Mouse (Mus musculus) lung, postnatal 0 days (tissue): Measurements from ENCODE around the gene 6030445D17Rik.

Source experiments
- CTCF ChIP-seq: IDR thresholded peaks from 2 replicates; pipeline ENCODE4 v1.5.1; 2016; ENCODE audit warnings: antibody characterized with exemption, mild to moderate bottlenecking
- EP300 ChIP-seq: IDR thresholded peaks from 2 replicates; pipeline ENCODE4 v1.6.1; 2016; ENCODE audit warnings: antibody characterized with exemption, mild to moderate bottlenecking, control low read depth

- TF ChIP-seq CTCF (no peak), EP300 (no peak)
Observed at GRCm38 (mm10) chr4:136511708-136512107, 49.7 kb downstream of the 6030445D17Rik start.
